Mouse (Mus musculus): ENCODE measurements at regions not wholly inside any gene's neighbourhood (a gene's known extent, or its start where the extent isn't known, plus 50 kb on each side); places are given as distances from the start of the nearest gene placed in this dataset.

DNA sequence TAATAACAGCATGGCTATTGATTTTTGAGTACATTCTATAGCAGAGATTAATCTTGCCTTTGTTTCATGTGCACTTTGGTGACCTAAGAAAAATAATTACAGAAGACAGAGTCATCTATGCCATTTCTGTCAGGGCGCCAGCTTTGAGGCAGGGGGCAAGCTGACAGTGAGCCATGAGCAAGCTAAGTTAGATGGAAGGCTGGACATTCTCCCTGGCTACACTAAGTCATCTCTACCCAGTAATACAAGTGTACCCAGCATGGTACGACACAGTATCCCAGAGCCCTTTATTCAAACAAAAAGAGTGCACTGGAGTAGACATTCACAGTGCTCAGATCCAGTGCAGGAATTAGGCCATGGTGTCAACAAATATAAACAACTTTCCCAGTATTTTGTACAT lies 549.6 kb upstream of the Lcorl start:
- TF ChIP-seq CTCF (IDR thresholded peaks at IDR 0.05) (no peak), POLR2A (IDR thresholded peaks at IDR 0.05; ENCODE audit: insufficient read depth, low read depth, low read length) (no peak)

Data from heart, adult 2 months (tissue).